Mouse (Mus musculus): ENCODE results near the gene Gm45234.

Gm45234 gene

DNA sequence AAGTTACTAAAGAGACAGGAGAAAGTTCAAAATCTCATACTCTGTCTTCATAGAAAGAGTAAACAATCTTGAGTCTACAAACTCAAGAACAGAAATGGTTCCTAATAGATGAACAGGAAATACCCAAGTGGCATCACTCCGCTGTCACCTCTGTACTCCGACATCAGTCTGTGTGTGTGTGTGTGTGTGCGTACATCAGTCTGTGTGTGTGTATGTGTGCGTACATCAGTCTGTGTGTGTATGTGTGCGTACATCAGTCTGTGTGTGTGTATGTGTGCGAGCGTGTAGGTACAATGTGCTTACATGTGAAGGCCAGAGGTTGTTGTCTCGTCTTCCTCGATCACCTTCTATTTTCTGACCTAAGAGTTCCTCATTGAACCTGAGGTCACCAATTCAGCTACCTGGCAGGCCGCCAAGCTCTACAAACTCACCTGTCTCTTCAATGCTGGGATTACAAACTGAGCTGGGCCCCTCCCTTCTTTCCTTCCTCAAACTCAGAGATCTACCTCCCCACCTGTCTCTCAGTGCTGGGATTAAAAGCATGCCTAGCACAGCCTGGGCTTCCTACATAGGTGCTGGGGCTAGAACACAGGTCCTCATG lies 47.4 kb downstream of the Gm45234 start:
- no peak for DNase-seq (ENCODE audit: low read depth, low spot score)

DNA sequence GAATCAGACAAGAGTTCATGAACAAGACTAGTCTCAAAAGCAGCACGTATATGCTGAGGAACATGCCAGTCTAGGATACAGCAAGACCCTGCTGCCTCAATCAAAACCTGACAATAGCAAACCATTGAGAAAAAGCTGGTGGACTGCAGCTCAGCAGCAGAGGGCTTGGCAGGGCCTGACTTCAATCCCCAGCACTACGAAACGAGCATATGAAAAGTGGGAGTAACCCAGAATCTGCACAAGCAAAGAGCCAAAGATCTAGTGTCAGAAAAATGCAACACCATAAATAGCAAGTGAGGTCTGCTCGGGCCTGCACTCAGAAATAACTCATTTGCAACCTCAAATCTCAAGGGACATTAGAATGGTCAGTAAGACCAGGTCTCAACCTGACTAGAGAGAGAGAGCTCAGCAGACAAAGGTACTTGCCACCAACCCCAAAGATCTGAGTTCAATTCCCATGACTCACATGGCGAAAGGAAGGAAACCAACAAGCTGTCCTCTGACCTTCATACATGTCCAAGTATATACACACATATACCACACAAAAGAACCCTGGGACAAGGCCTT lies 49.7 kb downstream of the Gm45234 start:
- DNase-seq (ENCODE audit: low read depth, low spot score), result no peak

DNA sequence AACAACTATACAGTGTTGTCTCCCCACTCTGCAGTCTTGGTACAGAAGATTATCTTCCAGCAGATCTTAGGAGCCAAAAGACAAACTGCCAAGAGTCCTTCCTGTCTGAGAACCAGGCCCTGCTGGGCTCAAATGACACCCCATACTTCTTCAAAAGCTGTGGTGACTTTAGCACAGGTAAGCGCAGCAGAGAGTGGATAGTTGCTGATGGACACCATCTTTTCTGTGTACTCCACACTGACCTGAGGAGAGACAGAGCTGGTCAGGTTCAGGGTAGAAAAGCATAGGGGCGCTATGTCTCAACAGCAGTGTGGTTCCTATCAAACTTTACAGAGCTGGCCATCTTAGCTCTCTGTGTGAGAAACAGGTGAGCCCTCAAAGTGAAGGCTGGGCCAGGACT lies 51.4 kb downstream of the Gm45234 start:
- DNase-seq (ENCODE audit: low read depth, low spot score), result no peak

DNA sequence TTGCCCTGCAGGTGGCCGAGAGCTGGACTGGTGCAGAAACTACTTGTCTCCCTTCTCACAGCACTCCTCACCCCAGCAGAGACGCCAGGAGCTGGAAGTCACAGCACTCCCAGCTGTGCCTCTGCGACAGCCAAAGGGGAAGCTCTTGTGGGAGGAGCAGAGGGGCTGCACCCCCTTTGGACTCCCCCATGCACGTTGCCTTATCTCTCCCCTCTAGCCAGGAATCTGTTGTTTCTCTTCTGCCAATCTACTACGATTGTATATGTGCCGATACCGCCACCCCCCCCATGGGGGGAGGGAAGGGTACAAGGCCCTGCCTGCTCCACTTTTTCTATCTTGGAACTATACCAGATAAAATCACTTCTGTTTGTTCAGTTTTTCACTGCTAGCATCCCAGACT lies 52.0 kb downstream of the Gm45234 start:
- DNase-seq (ENCODE audit: low read depth, low spot score), result no peak

DNA sequence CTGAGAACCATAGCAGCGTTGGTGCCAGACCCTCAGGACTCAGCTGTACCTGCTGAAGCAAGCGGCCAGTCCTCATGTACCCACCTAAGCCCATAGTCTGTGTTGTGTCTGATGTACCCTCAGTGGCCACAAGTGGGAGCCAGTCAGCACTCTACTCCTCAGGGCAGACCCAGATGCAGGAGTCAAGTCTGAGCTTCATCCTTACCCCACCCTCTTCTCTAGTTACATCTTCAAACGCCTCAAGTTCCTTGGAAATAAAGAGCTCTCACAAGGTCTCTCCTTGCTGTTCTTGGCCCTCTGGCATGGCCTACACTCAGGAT lies 53.1 kb downstream of the Gm45234 start:
- DNase-seq (ENCODE audit: low read depth, low spot score), result no peak

DNA sequence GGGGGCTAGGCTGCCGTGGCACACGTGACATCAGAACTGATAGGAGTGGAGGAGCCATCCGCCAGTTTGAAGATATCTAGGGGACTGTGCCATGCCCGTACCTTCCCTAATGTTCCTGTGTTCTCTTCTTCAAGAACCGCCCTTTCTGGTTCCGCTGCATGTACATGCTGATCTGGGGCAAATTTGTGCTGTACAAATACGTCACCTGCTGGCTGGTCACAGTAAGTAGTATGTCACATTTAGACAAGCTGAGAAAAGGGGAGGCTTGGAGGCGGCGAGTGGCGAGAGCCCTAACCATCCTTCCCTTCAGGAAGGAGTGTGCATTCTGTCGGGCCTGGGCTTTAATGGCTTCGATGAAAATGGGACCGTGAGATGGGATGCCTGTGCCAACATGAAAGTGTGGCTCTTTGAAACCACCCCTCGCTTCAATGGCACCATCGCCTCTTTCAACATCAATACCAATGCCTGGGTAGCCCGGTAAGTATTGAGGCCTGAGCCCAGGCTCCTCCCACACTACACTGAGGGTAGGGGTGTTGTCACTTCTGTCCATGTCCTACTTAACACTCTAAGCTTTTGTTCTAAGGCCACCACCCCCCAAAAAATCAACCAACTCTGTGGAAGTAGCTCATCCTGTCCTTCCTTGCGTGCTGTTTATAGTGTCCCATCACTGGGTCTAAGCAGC lies 53.6 kb downstream of the Gm45234 start:
- DNase-seq (ENCODE audit: low read depth, low spot score), result no peak

DNA sequence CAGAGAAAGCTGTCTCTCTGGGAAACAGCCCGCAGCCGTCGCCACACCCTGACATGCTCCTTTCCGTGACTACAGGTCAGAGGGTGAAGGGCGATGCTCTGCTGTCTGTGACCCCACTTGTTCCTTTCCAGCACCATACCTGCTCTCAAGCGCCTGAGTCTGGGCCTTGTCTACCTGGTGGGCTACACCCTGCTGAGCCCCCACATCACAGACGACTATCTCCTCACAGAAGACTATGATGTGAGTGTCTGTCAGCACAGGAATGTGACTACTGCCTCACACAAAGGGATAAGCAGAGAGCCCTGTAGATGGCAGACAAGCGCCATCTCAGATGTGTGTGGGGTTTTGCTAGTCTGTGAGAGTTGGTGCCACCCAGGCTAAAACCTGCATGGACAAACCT lies 54.5 kb downstream of the Gm45234 start:
- no peak for DNase-seq (ENCODE audit: low read depth, low spot score)

DNA sequence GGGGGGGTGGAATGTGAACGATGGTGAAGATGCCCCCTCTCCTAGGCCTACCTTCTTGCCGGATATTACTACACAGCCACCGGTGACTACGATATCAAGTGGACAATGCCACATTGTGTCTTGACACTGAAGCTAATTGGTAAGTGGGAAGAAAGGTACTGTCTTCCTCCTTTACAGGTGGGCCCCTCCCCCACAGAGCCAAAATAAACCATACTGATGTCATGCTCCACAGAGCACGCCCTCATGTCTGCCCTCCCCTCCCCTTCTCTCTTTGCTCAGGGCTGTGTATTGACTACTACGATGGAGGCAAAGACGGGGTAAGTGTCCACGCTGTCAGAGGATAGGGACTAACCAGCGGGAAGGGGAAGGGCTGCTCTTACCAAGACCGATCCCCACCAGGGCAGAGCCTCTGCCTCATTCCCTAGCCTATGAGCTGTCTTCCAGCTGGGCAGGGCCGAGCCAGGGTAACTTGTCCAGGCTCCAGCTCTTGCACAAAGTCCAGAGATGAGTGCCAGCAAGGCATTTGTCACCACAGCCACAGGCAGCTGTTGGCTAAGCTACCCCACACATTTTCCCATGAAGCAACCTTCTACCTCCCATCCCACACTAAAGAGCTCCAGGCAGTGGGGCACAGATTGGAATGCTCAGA lies 55.7 kb downstream of the Gm45234 start:
- DNase-seq (ENCODE audit: low read depth, low spot score), result no peak

DNA sequence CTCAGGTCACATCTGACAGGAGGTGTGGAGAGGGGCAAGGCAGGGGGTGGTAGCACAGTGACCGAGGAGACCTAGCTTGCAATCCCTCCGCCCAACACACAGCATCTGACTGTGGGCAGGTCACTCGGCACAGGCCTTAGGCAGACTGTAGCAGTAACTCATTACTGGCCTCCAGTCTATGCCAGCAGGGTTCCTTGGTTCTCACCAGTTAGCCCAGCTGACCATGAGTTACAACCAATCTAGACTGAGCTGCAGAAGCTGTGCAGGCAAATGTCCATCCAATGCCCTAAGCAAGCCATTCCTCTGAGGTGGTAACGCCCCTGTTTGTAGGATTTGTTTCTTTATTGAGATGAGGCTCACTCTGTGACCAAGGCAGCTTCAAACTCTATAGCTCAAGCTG lies 56.5 kb downstream of the Gm45234 start:
- no peak for DNase-seq (ENCODE audit: low read depth, low spot score)

DNA sequence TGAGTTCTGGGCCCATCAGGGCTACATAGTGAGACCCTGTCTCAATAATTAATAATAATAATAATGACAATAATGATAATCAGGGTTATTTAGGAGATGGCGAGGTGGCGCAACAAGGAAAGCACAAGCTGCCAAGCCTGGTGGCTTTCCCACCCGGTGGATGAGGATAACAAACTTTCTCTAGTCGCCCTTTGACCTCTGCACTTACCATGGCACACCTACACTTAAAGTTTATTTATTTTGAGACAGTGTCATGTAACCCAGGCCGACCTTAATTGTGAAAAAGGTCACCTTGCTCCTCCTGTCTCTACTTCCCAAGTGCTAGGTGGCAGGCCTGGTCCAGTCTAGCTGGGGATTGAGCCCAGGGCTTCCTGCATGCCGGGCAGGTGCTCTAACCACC lies 57.1 kb downstream of the Gm45234 start:
- DNase-seq (ENCODE audit: low read depth, low spot score), result no peak

DNA sequence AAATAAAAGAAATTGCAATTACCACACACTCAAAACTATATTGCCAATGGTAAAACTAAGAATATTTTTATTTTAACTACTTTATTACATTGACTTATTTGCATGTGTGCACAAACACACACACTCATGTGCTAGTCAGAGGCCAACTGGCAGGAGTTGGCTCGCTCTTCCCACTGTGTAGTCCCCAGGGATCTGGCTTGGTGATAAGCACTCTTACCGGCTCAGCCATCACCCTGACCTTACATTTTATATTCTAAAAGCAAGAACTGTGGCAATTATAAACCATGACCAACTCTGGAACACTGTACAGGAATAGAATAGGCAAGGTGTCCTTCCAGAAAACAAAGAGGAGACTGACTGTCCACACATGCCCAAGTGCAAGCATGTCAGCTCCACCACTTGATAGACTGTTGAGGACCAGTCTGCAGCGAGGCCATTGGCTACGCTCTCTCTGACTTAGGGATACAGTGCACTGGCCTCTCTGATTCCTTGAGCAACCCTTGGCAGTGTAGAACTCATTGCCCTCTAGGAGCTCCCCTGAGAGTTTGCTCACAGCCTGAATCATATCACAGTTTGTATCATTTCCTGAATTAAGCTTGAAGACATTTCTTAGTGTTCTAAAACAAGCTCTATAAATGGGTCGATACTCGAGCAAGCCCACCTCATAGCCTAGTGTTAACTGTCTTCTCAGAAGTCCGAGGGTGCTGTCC lies 59.2 kb downstream of the Gm45234 start:
- DNase-seq (ENCODE audit: low read depth, low spot score), result no peak

DNA sequence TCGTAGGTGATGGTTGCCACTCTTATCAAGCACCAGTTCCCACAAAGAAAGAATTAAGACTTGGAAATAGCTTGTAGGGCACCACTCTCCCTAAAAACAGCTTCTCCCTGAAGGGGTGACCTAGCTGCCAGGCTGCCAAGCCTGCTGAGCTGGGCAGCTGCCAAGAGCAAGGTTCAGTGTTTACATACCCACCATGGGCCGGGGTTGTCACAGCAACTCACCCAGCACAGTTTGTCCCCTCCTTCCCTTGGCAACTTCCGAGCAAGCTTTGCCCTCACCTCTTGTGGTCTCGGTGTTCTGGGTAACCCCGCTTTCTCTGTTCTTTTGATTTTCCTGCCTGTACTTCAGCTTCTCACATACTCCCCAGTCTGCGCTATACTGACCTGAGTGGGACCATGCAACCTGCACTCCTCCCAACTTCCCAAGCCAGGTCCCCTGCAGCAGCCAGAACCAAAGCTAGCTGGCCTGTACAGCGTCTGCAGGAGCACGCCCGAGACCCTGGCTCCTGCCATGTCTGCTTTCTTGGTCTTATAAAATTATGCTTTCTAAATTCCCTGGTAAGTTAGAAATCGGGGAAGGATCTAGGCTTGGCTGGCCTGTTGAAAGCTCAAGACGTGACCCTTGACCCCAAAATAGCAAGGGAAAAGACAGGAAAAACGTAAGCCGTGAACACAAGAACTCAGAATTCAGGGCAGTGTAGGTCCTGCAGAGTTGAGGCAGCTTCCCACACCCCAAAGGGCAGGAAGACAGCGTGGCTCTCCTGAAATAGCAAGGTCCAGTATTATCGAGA lies 61.5 kb downstream of the Gm45234 start:
- DNase-seq (ENCODE audit: low read depth, low spot score), result no peak

DNA sequence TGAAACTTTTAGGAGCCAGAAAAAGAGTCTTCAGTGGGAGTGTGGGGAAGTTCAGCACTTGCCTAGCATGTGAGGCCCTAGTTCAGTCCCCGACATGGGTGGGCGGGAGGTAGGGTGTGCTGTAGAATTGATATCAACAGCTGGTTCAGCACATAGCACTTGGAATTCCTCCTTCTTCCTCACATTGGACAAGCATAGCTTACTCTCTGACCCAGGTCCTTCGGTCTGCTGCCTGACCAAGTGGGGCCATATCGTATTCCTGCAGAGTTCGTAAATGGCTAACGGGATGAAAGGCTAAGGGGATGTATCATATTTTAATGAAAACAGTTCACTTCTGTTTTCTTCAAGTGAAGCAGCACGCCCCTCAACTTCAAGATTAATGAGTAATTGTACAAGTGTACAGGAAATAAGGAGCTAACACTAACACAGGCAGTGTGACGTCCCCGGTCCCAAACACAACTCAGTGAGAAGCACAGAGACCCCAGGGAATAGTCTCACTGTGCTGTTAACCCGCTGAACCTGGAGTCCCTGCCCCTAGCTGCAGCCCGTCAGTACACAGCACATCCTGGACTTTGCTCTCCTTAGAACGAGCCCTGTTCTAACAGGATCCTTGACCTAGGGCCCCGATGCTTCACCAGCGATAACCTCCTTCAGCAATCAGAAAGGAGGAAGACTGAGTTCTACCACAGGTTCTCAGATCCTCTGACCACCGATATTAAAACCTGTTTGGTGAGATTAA lies 62.4 kb downstream of the Gm45234 start:
- DNase-seq (ENCODE audit: low read depth, low spot score), result no peak

DNA sequence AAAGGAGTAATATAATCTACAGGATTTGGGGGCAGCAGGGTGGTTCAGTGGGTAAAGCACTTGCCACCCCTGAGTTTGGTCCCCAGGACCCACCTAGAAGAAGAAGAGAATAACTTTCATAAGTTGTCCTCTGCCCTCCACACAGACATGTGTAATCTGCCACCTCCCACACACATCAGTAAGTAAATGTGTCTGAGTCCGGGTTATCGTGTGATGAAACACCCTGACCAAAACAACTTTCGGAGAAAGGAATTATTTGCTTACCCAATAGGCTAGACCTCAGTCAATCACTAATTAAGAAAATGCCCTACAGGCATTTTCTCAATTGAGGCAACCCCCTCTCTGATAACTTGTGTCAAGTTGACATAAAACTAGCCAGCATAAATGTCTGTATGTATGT lies 65.3 kb downstream of the Gm45234 start:
- DNase-seq (ENCODE audit: low read depth, low spot score), result no peak
